In genomic region chr17:10695421-10695820, GRCm38 (mm10) we compare ENCODE assay signal across 24 mouse cellular contexts.
"Had no signal": no experiment of that assay in that cellular context is flagged by ENCODE, and none has a peak within 500 bp of the region (broad histone marks: within the 10 kb centered on the region; RNA-seq: fewer than 3 reads in every experiment).

No protein-coding gene starts in this region.

- H3K27me3 ChIP-seq: heart, embryonic 12.5 days; hindbrain, embryonic 12.5 days; intestine, embryonic 15.5 days; limb, embryonic 12.5 days; liver, embryonic 13.5 days; liver, embryonic 15.5 days had no signal

- DNase-seq: gastrocnemius, adult 2 months; gastrocnemius, postnatal 10 days; gastrocnemius, postnatal 25 days; heart, adult 18-20 months; heart, postnatal 10 days; heart, postnatal 4 days; kidney, postnatal 10 days; liver; liver, embryonic 13.5 days; liver, postnatal 0 days had no signal

- H3K4me3 ChIP-seq: gastrocnemius, adult 2 months; heart, embryonic 10.5 days; heart, embryonic 12.5 days; hindbrain, embryonic 10.5 days; hindbrain, embryonic 12.5 days; intestine, embryonic 15.5 days; layer of hippocampus, adult 2 months; left cerebral cortex, adult 2 months; limb, embryonic 10.5 days; limb, embryonic 12.5 days; liver, embryonic 13.5 days; liver, embryonic 15.5 days had no signal

- ATAC-seq: hindbrain, embryonic 16.5 days; inflammation-experienced regulatory T-cells, adult 6 months; intestine, embryonic 15.5 days; intestine, postnatal 0 days; liver, postnatal 0 days had no signal

- H3K27ac ChIP-seq: gastrocnemius, adult 2 months; heart, embryonic 10.5 days; hindbrain, embryonic 10.5 days; hindbrain, embryonic 12.5 days; hindbrain, embryonic 14.5 days; intestine, embryonic 15.5 days; layer of hippocampus, adult 2 months; left cerebral cortex, adult 2 months; limb, embryonic 10.5 days; limb, embryonic 12.5 days; liver, embryonic 13.5 days; liver, embryonic 15.5 days had no signal

- H3K36me3 ChIP-seq: heart, embryonic 10.5 days; heart, embryonic 12.5 days; hindbrain, embryonic 10.5 days; hindbrain, embryonic 12.5 days; intestine, embryonic 15.5 days; limb, embryonic 10.5 days; limb, embryonic 12.5 days; liver, embryonic 13.5 days; liver, embryonic 15.5 days had no signal

- H3K4me1 ChIP-seq: heart, embryonic 10.5 days; heart, embryonic 12.5 days; hindbrain, embryonic 10.5 days; hindbrain, embryonic 12.5 days; intestine, embryonic 15.5 days; limb, embryonic 10.5 days; limb, embryonic 12.5 days; liver, embryonic 13.5 days; liver, embryonic 15.5 days had no signal

- H3K9me3 ChIP-seq: heart, embryonic 10.5 days; heart, embryonic 12.5 days; hindbrain, embryonic 10.5 days; intestine, embryonic 15.5 days; limb, embryonic 10.5 days; limb, embryonic 12.5 days; liver, embryonic 13.5 days; liver, embryonic 15.5 days had no signal

- H3K4me2 ChIP-seq: heart, embryonic 12.5 days; hindbrain, embryonic 12.5 days; hindbrain, embryonic 14.5 days; intestine, embryonic 15.5 days; limb, embryonic 12.5 days; liver, embryonic 13.5 days; liver, embryonic 15.5 days had no signal

- H3K9ac ChIP-seq: heart, embryonic 12.5 days; hindbrain, embryonic 12.5 days; hindbrain, embryonic 14.5 days; intestine, embryonic 15.5 days; limb, embryonic 12.5 days; liver, embryonic 13.5 days; liver, embryonic 15.5 days; liver, postnatal 0 days had no signal
